Mouse (Mus musculus) forebrain, embryonic 16.5 days (tissue): Measurements from ENCODE around the gene Adra1d. TPM values are rescaled to one million over a fixed set of nuclear protein-coding genes. Genes with fewer than 3 reads are reported as not detected.

Source experiments
- ATAC-seq: fragments of 200-750 bp; cut with Nextera tagmentation; 2 replicates; pipeline ENCODE4 v1.8.0; 2017; ENCODE audit warnings: mild to moderate bottlenecking, moderate library complexity
- H3K27ac ChIP-seq: fragments of 300-500 bp; sonication (generic); 2 replicates; pipeline ENCODE4 v1.5.1; 2014; ENCODE audit warnings: low read length, control low read depth
- H3K27me3 ChIP-seq: fragments of 300-500 bp; sonication (generic); replicated peaks from 2 replicates; pipeline ENCODE4 v1.6.1; 2014; ENCODE audit warnings: low read length; ENCODE audit not compliant: control insufficient read depth, insufficient read depth
- H3K36me3 ChIP-seq: fragments of 300-500 bp; sonication (generic); 2 replicates; pipeline ENCODE4 v1.6.1; 2014; ENCODE audit not compliant: control insufficient read depth, insufficient read depth
- H3K4me1 ChIP-seq: fragments of 300-500 bp; sonication (generic); replicated peaks from 2 replicates; pipeline ENCODE4 v1.6.1; 2014; ENCODE audit warnings: low read length; ENCODE audit not compliant: control insufficient read depth, insufficient read depth
- H3K4me2 ChIP-seq: fragments of 300-500 bp; sonication (generic); 2 replicates; pipeline ENCODE4 v1.6.1; 2014; ENCODE audit warnings: mild to moderate bottlenecking, low read length, control low read depth
- H3K4me3 ChIP-seq: fragments of 300-500 bp; sonication (generic); replicated peaks from 2 replicates; pipeline ENCODE4 v1.5.1; 2014; ENCODE audit warnings: mild to moderate bottlenecking, low read length, control low read depth
- H3K9ac ChIP-seq: fragments of 300-500 bp; sonication (generic); replicated peaks from 2 replicates; pipeline ENCODE4 v1.6.1; 2014; ENCODE audit warnings: low read depth, low read length, control low read depth
- H3K9me3 ChIP-seq: fragments of 300-500 bp; sonication (generic); 2 replicates; pipeline ENCODE4 v1.6.1; 2016; ENCODE audit warnings: low read length; ENCODE audit not compliant: control insufficient read depth
- WGBS: fragments of 180-500 bp; shearing (Covaris S2); extraction: QIAGEN DNeasy Blood & Tissue Kit; methylation state at CpG from one replicate; pipeline ENCODE4 v1.1.7; 2014; 5-methylcytosine and 5-hydroxymethylcytosine counted together
- polyA plus RNA-seq: library from polyadenylated mRNA; unstranded; fragments of >200 nt; fragmentation: Nextera tagmentation; extraction: Ambion mirVana; gene quantifications from 2 replicates; pipeline ENCODE4 v1.2.1, GENCODE M21; 2015

The Adra1d gene
- polyA plus RNA-seq, 1 experiment from 2014 or later: 0.10 TPM

GRCm38 (mm10) chr2:131552736-131553400 is 9.2 kb downstream of the Adra1d start:
- peaks cover 3% of the 10 kb centered on the region; the same call in 1 of the 2 replicates for H3K4me1 ChIP-seq
- ATAC-seq: no peak
- no peaks in the 10 kb centered on the region for H3K9me3 ChIP-seq
- H3K4me3 ChIP-seq: no peak overlapping the region
- H3K36me3 ChIP-seq: no peaks in the 10 kb centered on the region
- WGBS: 31% methylated on average over 9 of the region's 9 CpGs
- peaks cover 22% of the 10 kb centered on the region; the same call in 1 of the 2 replicates for H3K27me3 ChIP-seq
- H3K4me2 ChIP-seq: no peak overlapping the region
- H3K27ac ChIP-seq: no peak overlapping the region
- H3K9ac ChIP-seq: no peak overlapping the region

GRCm38 (mm10) chr2:131551701-131552620 is 10.1 kb downstream of the Adra1d start:
- Histone ChIP-seq H3K4me2 (no peak overlapping the region), H3K36me3 (no peaks in the 10 kb centered on the region), H3K27me3 (peaks cover 30% of the 10 kb centered on the region), H3K27ac (no peak overlapping the region), H3K4me3 (no peak overlapping the region), H3K4me1 (peaks cover 3% of the 10 kb centered on the region), H3K9me3 (no peaks in the 10 kb centered on the region), H3K9ac (no peak overlapping the region)
- no peak for ATAC-seq
- WGBS: 67% methylated on average over 7 of the region's 7 CpGs

- Histone ChIP-seq H3K27me3 (peaks cover 36% of the 10 kb centered on the region), H3K27ac (no peak overlapping the region), H3K9ac (no peak overlapping the region), H3K36me3 (no peaks in the 10 kb centered on the region), H3K4me3 (no peak overlapping the region), H3K4me1 (peaks cover 14% of the 10 kb centered on the region), H3K4me2 (no peak overlapping the region), H3K9me3 (no peaks in the 10 kb centered on the region)
- 52% methylated on average over 2 of the region's 2 CpGs for WGBS
- ATAC-seq: no peak
Measured at GRCm38 (mm10) chr2:131550906-131551305, 11.2 kb downstream of the Adra1d start.

DNA sequence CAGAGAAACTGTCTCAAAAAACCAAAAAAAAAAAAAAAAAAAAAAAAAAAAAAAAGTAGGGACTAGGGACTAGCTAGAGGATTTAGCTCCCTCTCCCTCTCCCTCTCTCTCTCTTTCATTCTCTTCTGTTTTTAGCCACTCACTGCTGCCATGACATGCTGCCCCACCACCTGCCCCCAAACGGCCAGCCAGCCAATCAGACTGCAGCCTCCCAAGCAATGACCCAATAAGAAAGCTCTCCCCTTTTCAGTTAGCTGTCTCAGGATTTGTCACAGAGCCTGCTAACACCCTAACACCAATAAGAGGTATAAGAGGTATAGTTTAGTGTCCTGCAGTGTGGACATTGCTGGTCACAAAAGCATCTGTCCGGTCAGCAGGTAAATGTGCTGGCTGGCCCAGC is 11.6 kb downstream of the Adra1d start:
- Histone ChIP-seq H3K4me2 (no peak overlapping the region), H3K9me3 (no peaks in the 10 kb centered on the region), H3K4me1 (peaks cover 18% of the 10 kb centered on the region), H3K36me3 (no peaks in the 10 kb centered on the region), H3K27me3 (peaks cover 39% of the 10 kb centered on the region), H3K27ac (no peak overlapping the region), H3K4me3 (no peak overlapping the region), H3K9ac (no peak overlapping the region)
- 72% methylated on average over 2 of the region's 2 CpGs for WGBS
- no peak for ATAC-seq

- 88% methylated on average over 5 of the region's 5 CpGs for WGBS
- Histone ChIP-seq H3K36me3 (no peaks in the 10 kb centered on the region), H3K4me1 (peaks cover 19% of the 10 kb centered on the region), H3K9me3 (no peaks in the 10 kb centered on the region), H3K4me3 (no peak overlapping the region), H3K27me3 (peaks cover 37% of the 10 kb centered on the region), H3K9ac (no peak overlapping the region), H3K27ac (no peak overlapping the region), H3K4me2 (no peak overlapping the region)
- ATAC-seq: no peak
Measured at GRCm38 (mm10) chr2:131549090-131549489, 13.0 kb downstream of the Adra1d start.

GRCm38 (mm10) chr2:131548330-131548729 is 13.8 kb downstream of the Adra1d start:
- Histone ChIP-seq H3K4me2 (no peak overlapping the region), H3K4me3 (no peak overlapping the region), H3K9ac (no peak overlapping the region), H3K36me3 (no peaks in the 10 kb centered on the region), H3K4me1 (peaks cover 19% of the 10 kb centered on the region), H3K9me3 (no peaks in the 10 kb centered on the region), H3K27ac (no peak overlapping the region), H3K27me3 (peaks cover 34% of the 10 kb centered on the region)
- 68% methylated on average over 2 of the region's 2 CpGs for WGBS
- ATAC-seq: no peak

DNA sequence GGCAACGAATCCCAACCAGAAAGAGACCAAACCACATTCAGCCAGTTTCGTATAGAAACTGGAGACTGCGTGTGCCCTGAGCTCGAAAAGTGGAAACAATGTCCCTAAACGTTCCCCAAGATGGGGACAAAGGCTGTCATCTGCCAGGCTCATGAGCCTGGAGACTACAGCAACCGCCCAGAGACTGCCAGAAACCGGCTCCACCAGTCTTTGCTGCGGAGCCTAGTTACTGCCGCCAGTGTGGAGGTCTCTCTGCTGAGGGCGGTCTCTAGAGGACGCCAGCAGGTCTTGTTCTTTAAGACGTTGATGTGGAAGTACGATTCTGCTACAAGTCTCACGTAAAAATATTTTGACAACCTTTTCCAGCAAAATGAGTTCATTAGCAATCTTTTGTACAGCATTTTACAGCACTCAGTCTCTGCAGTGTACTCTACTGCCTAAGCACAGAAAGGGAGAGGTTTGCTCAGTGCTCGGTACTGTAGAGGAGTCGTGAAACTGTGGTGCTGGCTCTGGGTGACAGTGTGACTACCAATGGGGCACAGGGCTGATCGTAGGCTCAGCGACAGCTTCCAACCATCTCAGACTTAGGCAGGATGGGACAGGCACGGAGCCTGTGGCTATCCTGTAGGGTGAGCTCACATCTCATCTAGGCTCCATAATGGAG is 15.2 kb downstream of the Adra1d start:
- Histone ChIP-seq H3K4me2 (peak overlapping the region; percentile 31; the same call in 1 of the 2 replicates), H3K27me3 (peaks cover 31% of the 10 kb centered on the region), H3K9ac (no peak overlapping the region), H3K36me3 (no peaks in the 10 kb centered on the region), H3K27ac (no peak overlapping the region), H3K4me3 (peak overlapping the region; percentile 12; the same call in 1 of the 2 replicates), H3K4me1 (peaks cover 19% of the 10 kb centered on the region), H3K9me3 (no peaks in the 10 kb centered on the region)
- peak; percentile 49 for ATAC-seq
- WGBS: 8% methylated on average over 19 of the region's 19 CpGs

DNA sequence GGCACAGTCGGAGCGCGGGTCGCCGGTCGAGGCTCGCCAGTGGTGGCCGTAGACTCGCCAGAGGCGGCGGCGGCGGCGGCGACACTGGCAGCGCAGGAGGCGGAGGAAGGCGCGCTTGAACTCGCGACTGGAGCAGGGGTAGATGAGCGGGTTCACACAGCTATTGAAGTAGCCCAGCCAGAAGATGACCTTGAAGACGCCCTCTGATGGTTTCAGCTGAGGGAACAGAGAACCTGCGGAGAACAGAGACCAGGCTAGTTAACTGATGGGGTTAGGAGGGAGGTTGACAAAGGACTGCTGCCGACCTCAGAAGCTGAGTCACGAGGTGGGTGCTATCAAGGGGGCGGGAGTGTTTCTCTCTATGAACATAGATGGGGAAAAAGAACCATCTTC is 15.8 kb downstream of the Adra1d start:
- Histone ChIP-seq H3K27me3 (peaks cover 31% of the 10 kb centered on the region), H3K4me1 (peaks cover 22% of the 10 kb centered on the region), H3K27ac (no peak overlapping the region), H3K36me3 (no peaks in the 10 kb centered on the region), H3K9me3 (no peaks in the 10 kb centered on the region), H3K4me3 (peak overlapping the region; percentile 39), H3K4me2 (peak overlapping the region; percentile 65), H3K9ac (peak overlapping the region; percentile 44)
- under 1% methylated on average over 27 of the region's 27 CpGs for WGBS
- ATAC-seq: no peak; the same call in 1 of the 2 replicates
